Mouse (Mus musculus): ENCODE measurements around the gene Inca1. TPM values are rescaled to one million over a fixed set of nuclear protein-coding genes. Genes with fewer than 3 reads are reported as not detected.

Gene Inca1
- polyA plus RNA-seq, 1 experiment, result 0.42 TPM

GRCm38 (mm10) chr11:70660571-70660970 lies 39.4 kb downstream of the Inca1 start:
- TF ChIP-seq FOSL1 (IDR thresholded peaks at IDR 0.05; ENCODE audit: insufficient read depth, low read length, poor library complexity, severe bottlenecking) (no peak), MYOG (IDR thresholded peaks at IDR 0.05; ENCODE audit: control insufficient read depth, extremely low read depth, insufficient read length) (no peak), CTCF (IDR thresholded peaks at IDR 0.05; ENCODE audit: control insufficient read depth, insufficient read depth, insufficient read length) (no peak), CEBPB (IDR thresholded peaks at IDR 0.05; ENCODE audit: low read depth) (no peak), USF1 (IDR thresholded peaks at IDR 0.05; ENCODE audit: low read depth) (no peak), MAX (IDR thresholded peaks at IDR 0.05) (no peak), MYOD1 (IDR thresholded peaks at IDR 0.05; ENCODE audit: control insufficient read depth, insufficient read length, low read depth) (no peak)
- no peak overlapping the region for H3ac ChIP-seq (ENCODE audit: control insufficient read depth, insufficient read length, low read depth)
- H3K27me3 ChIP-seq (ENCODE audit: control insufficient read depth, insufficient read depth, insufficient read length), result no peaks in the 10 kb centered on the region
- H3K4me3 ChIP-seq (ENCODE audit: insufficient read depth, poor library complexity, severe bottlenecking), result no peak overlapping the region
- peaks cover 70% of the 10 kb centered on the region for H3K79me2 ChIP-seq (ENCODE audit: control insufficient read depth, insufficient read depth)
- H3K79me3 ChIP-seq (ENCODE audit: low read depth), result peaks cover 46% of the 10 kb centered on the region
- H3K36me3 ChIP-seq (ENCODE audit: control insufficient read depth, insufficient read depth), result peaks cover 64% of the 10 kb centered on the region

- no peaks in the 10 kb centered on the region for H3K27me3 ChIP-seq (ENCODE audit: control insufficient read depth, insufficient read depth, insufficient read length)
- H3K79me2 ChIP-seq (ENCODE audit: control insufficient read depth, insufficient read depth), result peaks cover 76% of the 10 kb centered on the region
- H3K36me3 ChIP-seq (ENCODE audit: control insufficient read depth, insufficient read depth), result peaks cover 50% of the 10 kb centered on the region
- peaks cover 46% of the 10 kb centered on the region for H3K79me3 ChIP-seq (ENCODE audit: low read depth)
- H3K4me3 ChIP-seq (ENCODE audit: insufficient read depth, poor library complexity, severe bottlenecking), result peak overlapping the region; percentile 16
- TF ChIP-seq FOSL1 (IDR thresholded peaks at IDR 0.05; ENCODE audit: insufficient read depth, low read length, poor library complexity, severe bottlenecking), result no peak
- TF ChIP-seq MAX (IDR thresholded peaks at IDR 0.05), result peak; percentile 11
- TF ChIP-seq MYOD1 (IDR thresholded peaks at IDR 0.05; ENCODE audit: control insufficient read depth, insufficient read length, low read depth), result no peak
- peak overlapping the region; percentile 55 for H3ac ChIP-seq (ENCODE audit: control insufficient read depth, insufficient read length, low read depth)
Observed at GRCm38 (mm10) chr11:70658942-70659341, 41.0 kb downstream of the Inca1 start.

GRCm38 (mm10) chr11:70658521-70658920 lies 41.4 kb downstream of the Inca1 start:
- H3K36me3 ChIP-seq (ENCODE audit: control insufficient read depth, insufficient read depth), result peaks cover 48% of the 10 kb centered on the region
- peak overlapping the region; percentile 99 for H3K4me3 ChIP-seq (ENCODE audit: insufficient read depth, poor library complexity, severe bottlenecking)
- H3K27me3 ChIP-seq (ENCODE audit: control insufficient read depth, insufficient read depth, insufficient read length), result no peaks in the 10 kb centered on the region
- peaks cover 50% of the 10 kb centered on the region for H3K79me3 ChIP-seq (ENCODE audit: low read depth)
- peak overlapping the region; percentile 74 for H3ac ChIP-seq (ENCODE audit: control insufficient read depth, insufficient read length, low read depth)
- peaks cover 80% of the 10 kb centered on the region for H3K79me2 ChIP-seq (ENCODE audit: control insufficient read depth, insufficient read depth)
- TF ChIP-seq MAX (IDR thresholded peaks at IDR 0.05) (peak; percentile 12), MYOD1 (IDR thresholded peaks at IDR 0.05; ENCODE audit: control insufficient read depth, insufficient read length, low read depth) (peak; percentile 51), FOSL1 (IDR thresholded peaks at IDR 0.05; ENCODE audit: insufficient read depth, low read length, poor library complexity, severe bottlenecking) (no peak), CTCF (IDR thresholded peaks at IDR 0.05; ENCODE audit: control insufficient read depth, insufficient read depth, insufficient read length) (no peak)

- peaks cover 55% of the 10 kb centered on the region for H3K79me3 ChIP-seq (ENCODE audit: low read depth)
- peaks cover 85% of the 10 kb centered on the region for H3K79me2 ChIP-seq (ENCODE audit: control insufficient read depth, insufficient read depth)
- peak overlapping the region; percentile 99 for H3K4me3 ChIP-seq (ENCODE audit: insufficient read depth, poor library complexity, severe bottlenecking)
- no peaks in the 10 kb centered on the region for H3K27me3 ChIP-seq (ENCODE audit: control insufficient read depth, insufficient read depth, insufficient read length)
- peak overlapping the region; percentile 74 for H3ac ChIP-seq (ENCODE audit: control insufficient read depth, insufficient read length, low read depth)
- TF ChIP-seq USF1 (IDR thresholded peaks at IDR 0.05; ENCODE audit: low read depth) (no peak), MYOG (IDR thresholded peaks at IDR 0.05; ENCODE audit: control insufficient read depth, extremely low read depth, insufficient read length) (no peak)
- H3K36me3 ChIP-seq (ENCODE audit: control insufficient read depth, insufficient read depth), result peaks cover 50% of the 10 kb centered on the region
Observed at GRCm38 (mm10) chr11:70657991-70658390, 42.0 kb downstream of the Inca1 start.

- peaks cover 59% of the 10 kb centered on the region for H3K79me3 ChIP-seq (ENCODE audit: low read depth)
- H3K4me3 ChIP-seq (ENCODE audit: insufficient read depth, poor library complexity, severe bottlenecking), result peak overlapping the region; percentile 99
- TF ChIP-seq USF1 (IDR thresholded peaks at IDR 0.05; ENCODE audit: low read depth), result no peak
- no peak for TF ChIP-seq CEBPB (IDR thresholded peaks at IDR 0.05; ENCODE audit: low read depth)
- TF ChIP-seq MAX (IDR thresholded peaks at IDR 0.05), result no peak
- TF ChIP-seq CTCF (IDR thresholded peaks at IDR 0.05; ENCODE audit: control insufficient read depth, insufficient read depth, insufficient read length), result no peak
- no peak for TF ChIP-seq MYOD1 (IDR thresholded peaks at IDR 0.05; ENCODE audit: control insufficient read depth, insufficient read length, low read depth)
- no peak for TF ChIP-seq FOSL1 (IDR thresholded peaks at IDR 0.05; ENCODE audit: insufficient read depth, low read length, poor library complexity, severe bottlenecking)
- TF ChIP-seq MYOG (IDR thresholded peaks at IDR 0.05; ENCODE audit: control insufficient read depth, extremely low read depth, insufficient read length), result no peak
Observed at GRCm38 (mm10) chr11:70657573-70657972, 42.4 kb downstream of the Inca1 start.

GRCm38 (mm10) chr11:70656964-70657363 lies 43.0 kb downstream of the Inca1 start, which contains the start of gene Eno3:
TSS of gene Eno3 (plus strand) at chr11:70657202.
- Histone ChIP-seq H3K36me3 (ENCODE audit: control insufficient read depth, insufficient read depth) (peaks cover 50% of the 10 kb centered on the region), H3K79me3 (ENCODE audit: low read depth) (peaks cover 65% of the 10 kb centered on the region), H3K79me2 (ENCODE audit: control insufficient read depth, insufficient read depth) (peaks cover 94% of the 10 kb centered on the region), H3ac (ENCODE audit: control insufficient read depth, insufficient read length, low read depth) (peak within 1 kb of the TSS; percentile 85), H3K27me3 (ENCODE audit: control insufficient read depth, insufficient read depth, insufficient read length) (no peaks in the 10 kb centered on the region), H3K4me3 (ENCODE audit: insufficient read depth, poor library complexity, severe bottlenecking) (peak within 1 kb of the TSS; percentile 99)
- no peak for TF ChIP-seq MYOG (IDR thresholded peaks at IDR 0.05; ENCODE audit: control insufficient read depth, extremely low read depth, insufficient read length)
- no peak for TF ChIP-seq FOSL1 (IDR thresholded peaks at IDR 0.05; ENCODE audit: insufficient read depth, low read length, poor library complexity, severe bottlenecking)
- TF ChIP-seq MYOD1 (IDR thresholded peaks at IDR 0.05; ENCODE audit: control insufficient read depth, insufficient read length, low read depth), result no peak
- TF ChIP-seq MAX (IDR thresholded peaks at IDR 0.05), result no peak
- no peak for TF ChIP-seq CTCF (IDR thresholded peaks at IDR 0.05; ENCODE audit: control insufficient read depth, insufficient read depth, insufficient read length)
- TF ChIP-seq USF1 (IDR thresholded peaks at IDR 0.05; ENCODE audit: low read depth), result no peak
- no peak for TF ChIP-seq CEBPB (IDR thresholded peaks at IDR 0.05; ENCODE audit: low read depth)

More at GRCm38 (mm10) chr11:70657573-70657972, 42.4 kb downstream of the Inca1 start:
- peak overlapping the region; percentile 74 for H3ac ChIP-seq (ENCODE audit: control insufficient read depth, insufficient read length, low read depth)
- H3K79me2 ChIP-seq (ENCODE audit: control insufficient read depth, insufficient read depth), result peaks cover 90% of the 10 kb centered on the region
- peaks cover 50% of the 10 kb centered on the region for H3K36me3 ChIP-seq (ENCODE audit: control insufficient read depth, insufficient read depth)
- H3K27me3 ChIP-seq (ENCODE audit: control insufficient read depth, insufficient read depth, insufficient read length), result no peaks in the 10 kb centered on the region

Data from C2C12 (cell line).